Mouse (Mus musculus): Measurements from ENCODE around the gene Slc6a2. TPM values are rescaled to one million over a fixed set of nuclear protein-coding genes. Genes with fewer than 3 reads are reported as not detected.

The Slc6a2 gene
- total and polyA plus RNA-seq, 3 experiments: 0.03 TPM; not detected in 2

Other genes with a start within 250 kb of the Slc6a2 start
- not detected in 2 replicates for gene Mmp2, start 132.8 kb upstream of the Slc6a2 start, total RNA-seq (2012; rRNA removed)
- gene Mmp2, start 132.8 kb upstream of the Slc6a2 start, polyA plus RNA-seq (2012; ENCODE audit: insufficient read depth in 1 of 2, insufficient read length in 2 of 2, low read depth in 1 of 2, low replicate concordance in 2 of 2, missing spikeins in 1 of 2): under 1 TPM in 1 of 2 experiments, not detected in 1; 0.25 TPM
- 5.2 and 5.9 TPM in 2 replicates for gene Lpcat2, start 104.7 kb upstream of the Slc6a2 start, total RNA-seq (2012; rRNA removed)
- gene Lpcat2, start 104.7 kb upstream of the Slc6a2 start, polyA plus RNA-seq (2012; ENCODE audit: insufficient read depth in 1 of 2, insufficient read length in 2 of 2, low read depth in 1 of 2, low replicate concordance in 2 of 2, missing spikeins in 1 of 2): 1 to 10 TPM in 1 of 2 experiments, not detected in 1; 7.5 TPM
- gene Capns2, start 58.7 kb upstream of the Slc6a2 start, total RNA-seq (2012; rRNA removed): 0.16 and 0.62 TPM in 2 replicates
- under 1 TPM in 1 of 2 experiments, not detected in 1; 0.21 TPM for gene Capns2, start 58.7 kb upstream of the Slc6a2 start, polyA plus RNA-seq (2012; ENCODE audit: insufficient read depth in 1 of 2, insufficient read length in 2 of 2, low read depth in 1 of 2, low replicate concordance in 2 of 2, missing spikeins in 1 of 2)
- gene Ces1a, start 88.1 kb downstream of the Slc6a2 start, total RNA-seq (2012; rRNA removed): not detected in 2 replicates
- not detected for gene Ces1a, start 88.1 kb downstream of the Slc6a2 start, polyA plus RNA-seq (2012; ENCODE audit: insufficient read depth in 1 of 2, insufficient read length in 2 of 2, low read depth in 1 of 2, low replicate concordance in 2 of 2, missing spikeins in 1 of 2)
- not detected in 2 replicates for gene Ces1b, start 119.9 kb downstream of the Slc6a2 start, total RNA-seq (2012; rRNA removed)
- not detected for gene Ces1b, start 119.9 kb downstream of the Slc6a2 start, polyA plus RNA-seq (2012; ENCODE audit: insufficient read depth in 1 of 2, insufficient read length in 2 of 2, low read depth in 1 of 2, low replicate concordance in 2 of 2, missing spikeins in 1 of 2)
- not detected in 2 replicates for gene Ces1c, start 171.2 kb downstream of the Slc6a2 start, total RNA-seq (2012; rRNA removed)
- gene Ces1c, start 171.2 kb downstream of the Slc6a2 start, polyA plus RNA-seq (2012; ENCODE audit: insufficient read depth in 1 of 2, insufficient read length in 2 of 2, low read depth in 1 of 2, low replicate concordance in 2 of 2, missing spikeins in 1 of 2): not detected
- not detected in 2 replicates for gene Ces1d, start 237.8 kb downstream of the Slc6a2 start, total RNA-seq (2012; rRNA removed)
- not detected for gene Ces1d, start 237.8 kb downstream of the Slc6a2 start, polyA plus RNA-seq (2012; ENCODE audit: insufficient read depth in 1 of 2, insufficient read length in 2 of 2, low read depth in 1 of 2, low replicate concordance in 2 of 2, missing spikeins in 1 of 2)

Data from MEL (cell line).